Mouse (Mus musculus) ovary, adult 18-20 months (tissue): ENCODE results near the gene Fam20b.

Experiments used
- DNase-seq: peaks from one replicate; pipeline ENCODE4 v3.0.0; 2022; ENCODE audit warnings: low spot score, mixed read lengths

Fam20b gene

DNA sequence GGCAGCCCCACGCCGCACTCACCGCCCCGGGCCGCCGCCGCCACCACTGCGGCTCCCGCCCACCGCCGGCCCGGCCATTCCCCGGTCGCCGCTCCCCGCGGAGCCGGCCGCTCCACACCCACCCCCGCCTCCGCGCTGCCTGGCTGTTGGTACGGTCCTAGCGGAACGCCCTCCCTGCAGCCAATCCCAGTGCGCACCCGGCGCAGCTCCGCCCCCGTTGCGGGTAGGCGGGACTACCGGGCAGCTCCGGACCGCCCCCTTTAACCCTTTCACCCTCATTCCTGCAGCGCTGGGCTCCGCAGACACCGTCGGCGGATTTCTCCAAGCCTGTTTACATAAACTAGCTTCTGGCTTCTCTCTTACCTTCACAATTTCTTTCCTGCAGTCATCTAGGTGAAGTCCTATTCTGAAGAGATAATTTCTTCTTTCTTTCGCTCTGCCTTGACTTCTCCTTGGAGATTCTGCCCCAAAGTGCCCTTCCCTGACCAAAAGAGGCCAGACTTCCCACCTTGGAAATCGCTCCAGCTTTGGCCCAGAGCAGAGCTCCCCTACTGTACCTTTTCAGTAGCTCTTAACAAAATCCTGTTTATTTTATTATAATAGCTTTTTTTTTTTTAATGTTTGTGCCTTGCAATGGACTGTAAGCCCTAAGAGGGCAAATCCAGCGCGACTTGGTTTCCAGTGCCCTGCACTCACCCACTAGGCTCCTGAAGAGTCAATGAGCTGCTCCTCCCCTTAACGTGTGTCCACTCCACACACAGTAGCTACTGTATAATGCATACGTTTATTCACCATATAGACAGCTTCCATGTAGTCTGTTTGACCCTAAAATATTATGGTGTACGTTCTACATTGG, at the start of gene Fam20b:
Gene Fam20b (minus strand): TSS at position 137 of the 856 bp plus-strand sequence.
- DNase-seq, result peak; percentile 95

DNA sequence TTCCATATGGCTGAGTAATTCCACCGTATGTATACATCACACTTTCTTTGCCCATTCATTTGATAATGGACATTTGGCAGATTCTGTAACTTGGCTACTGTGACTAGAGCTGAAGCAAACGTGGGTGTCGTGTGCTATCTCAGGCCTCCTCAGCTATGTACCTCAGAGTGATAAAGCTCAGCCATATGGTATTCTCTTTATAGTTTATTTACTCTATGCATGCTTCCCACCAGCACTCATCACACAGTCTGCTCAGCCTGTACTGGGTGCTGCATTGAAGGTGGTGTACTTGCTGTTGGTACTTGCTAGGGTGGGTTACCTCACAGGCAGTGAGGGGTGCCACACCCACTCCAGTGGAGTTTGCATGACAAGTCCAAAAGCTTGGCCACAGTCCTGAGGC, 46.4 kb upstream of the Fam20b start:
- DNase-seq, result no peak

DNA sequence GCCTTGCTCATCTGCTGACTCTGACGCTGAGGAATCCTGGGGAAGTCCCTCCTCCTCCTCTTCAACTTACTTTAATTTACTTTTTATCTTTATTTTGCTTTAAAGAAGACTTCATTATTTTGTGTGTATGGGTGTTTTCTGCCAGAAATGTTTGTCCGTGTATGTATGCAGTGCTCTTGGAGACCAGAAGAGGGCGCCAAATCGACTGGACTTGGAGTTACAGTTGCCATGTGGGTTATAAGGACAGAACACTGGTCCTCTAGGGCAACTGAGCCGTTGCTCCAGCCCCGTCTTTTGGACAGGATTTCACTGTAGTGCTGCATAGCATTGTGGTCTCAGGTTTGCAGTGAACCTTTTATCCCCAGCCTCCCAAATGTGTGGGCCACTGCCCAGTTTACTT, 45.7 kb upstream of the Fam20b start:
- no peak for DNase-seq

DNA sequence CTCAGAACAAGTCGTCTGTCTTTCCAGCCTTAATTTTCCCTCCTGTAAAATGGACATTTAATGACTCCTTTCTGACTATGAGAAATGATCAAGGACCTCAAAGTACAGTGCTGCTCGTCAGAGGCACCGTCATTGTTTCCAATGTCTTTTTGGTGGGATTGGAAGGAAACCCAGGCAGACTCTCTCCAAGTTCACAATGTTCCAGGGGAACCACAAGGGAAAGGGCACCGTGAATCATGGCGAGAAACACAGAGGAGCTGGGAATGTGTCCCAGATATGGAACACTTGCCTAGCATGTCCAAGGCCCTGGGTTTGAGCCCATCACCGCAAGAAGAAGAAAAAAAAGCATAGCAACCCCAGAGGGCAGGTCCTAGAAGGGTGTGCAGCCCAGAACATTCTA, 44.4 kb upstream of the Fam20b start:
- DNase-seq, result no peak

DNA sequence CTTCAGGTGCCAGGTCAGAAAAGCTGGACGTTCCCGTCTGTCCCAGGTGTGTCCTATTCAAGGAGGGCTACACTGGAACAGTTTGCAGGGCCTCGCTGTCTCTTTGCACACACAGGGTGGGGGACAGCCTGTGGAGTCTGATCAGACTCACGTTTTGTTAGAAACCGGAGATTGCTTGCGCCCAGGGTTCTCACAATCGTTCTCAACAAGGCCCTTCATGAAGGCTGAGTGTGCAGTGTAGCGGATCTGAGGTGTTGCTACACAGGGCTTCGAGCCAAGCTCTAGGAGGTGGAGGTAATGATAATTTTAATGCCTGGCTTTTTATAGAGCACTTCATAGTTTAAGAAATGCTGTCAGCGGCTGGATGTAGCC, 42.5 kb upstream of the Fam20b start:
- DNase-seq, result no peak

DNA sequence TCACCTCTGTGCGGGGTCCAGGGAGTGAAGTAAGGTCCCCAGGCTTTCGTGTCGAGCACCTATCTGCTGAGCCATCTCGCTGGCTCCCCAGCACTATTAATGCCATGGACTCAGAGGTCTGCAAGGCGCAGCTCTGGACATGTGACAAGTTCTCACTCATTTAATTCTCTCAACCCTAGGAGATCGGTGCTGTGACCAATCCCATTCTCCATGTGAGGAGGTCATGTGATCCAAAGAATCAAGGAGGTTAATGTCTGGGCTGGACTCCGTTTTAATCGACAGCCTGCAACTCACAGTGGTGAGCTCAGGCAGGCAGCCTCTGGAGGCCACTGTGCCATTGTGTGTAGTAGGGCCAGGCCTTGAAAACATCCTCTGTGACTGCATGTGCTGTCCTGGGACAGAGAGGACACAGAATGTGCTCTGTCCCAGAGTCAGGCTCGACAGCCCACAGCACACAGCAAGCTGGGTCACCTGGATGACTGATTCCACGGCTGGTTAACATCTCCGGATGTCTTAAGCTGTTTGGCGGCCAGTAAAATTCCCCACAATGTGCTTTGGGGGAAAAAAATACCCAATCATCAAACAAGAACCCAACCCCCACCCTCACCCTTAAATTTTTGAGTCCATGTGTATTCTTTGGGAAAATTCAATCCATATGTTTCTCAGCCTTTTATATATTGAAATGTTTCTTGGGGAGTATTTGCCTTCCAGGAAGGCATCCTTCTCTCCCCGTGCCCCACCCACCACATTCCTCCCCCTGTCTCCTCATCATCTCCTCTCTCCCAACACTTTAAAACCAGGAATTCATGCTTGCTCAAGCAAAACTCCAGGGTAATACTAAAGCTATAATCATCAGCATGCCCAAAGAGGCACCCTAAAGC, 41.9 kb upstream of the Fam20b start:
- no peak for DNase-seq

DNA sequence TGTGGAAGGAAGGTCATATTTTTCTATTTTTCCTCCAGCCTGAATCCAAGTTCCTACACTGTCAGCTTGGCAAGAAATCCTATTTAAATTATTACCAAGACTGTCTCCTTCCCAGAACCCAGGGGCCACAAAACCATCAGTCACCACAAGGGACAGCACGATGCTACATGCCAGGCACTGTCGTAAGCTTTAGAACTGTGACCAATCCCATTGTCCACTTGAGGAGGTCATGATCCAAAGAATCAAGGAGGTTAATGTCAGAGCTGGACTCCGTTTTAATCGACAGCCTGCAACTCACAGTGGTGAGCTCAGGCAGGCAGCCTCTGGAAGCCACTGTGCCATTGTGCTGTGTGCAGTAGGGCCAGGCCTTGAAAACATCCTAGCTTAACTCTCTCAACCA, 39.4 kb upstream of the Fam20b start:
- no peak for DNase-seq

DNA sequence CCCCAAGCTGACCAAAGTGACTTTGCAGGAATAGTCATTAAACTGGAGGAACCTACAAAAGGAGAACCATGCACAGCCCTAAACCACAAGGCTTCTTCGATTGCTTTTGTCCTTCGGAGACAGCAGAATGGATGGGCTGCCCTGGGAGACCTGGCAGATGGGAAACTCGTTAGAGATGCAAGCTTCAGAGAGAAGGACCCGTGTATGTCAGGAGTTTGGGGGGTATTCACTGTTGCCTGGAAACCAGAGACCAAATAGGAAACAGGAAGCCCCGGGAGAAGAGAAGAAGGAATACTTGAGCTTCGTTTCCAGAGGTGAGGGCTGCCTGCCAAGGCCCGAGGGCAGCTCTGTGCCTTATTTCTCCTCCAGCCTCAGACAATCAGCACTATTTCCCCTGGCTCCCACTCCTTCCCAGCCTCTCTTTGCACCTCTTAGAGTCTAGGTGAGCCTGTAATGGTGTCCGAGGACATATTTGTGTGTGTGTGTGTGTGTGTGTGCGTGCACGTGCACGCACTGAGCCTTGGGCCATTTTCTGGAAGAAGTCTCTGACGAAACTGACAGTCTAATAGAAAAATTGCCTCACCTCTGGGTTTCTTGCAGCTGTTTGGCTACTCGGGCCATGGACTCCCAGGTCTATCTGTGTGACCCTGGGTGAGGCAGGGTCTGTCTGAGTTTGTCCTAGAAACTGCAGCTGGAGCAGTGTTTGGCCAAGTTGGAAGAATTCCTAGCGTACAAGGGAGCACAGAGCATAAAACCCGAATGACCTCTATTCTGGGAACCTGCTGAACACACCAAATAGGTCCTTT, 35.9 kb upstream of the Fam20b start:
- no peak for DNase-seq

DNA sequence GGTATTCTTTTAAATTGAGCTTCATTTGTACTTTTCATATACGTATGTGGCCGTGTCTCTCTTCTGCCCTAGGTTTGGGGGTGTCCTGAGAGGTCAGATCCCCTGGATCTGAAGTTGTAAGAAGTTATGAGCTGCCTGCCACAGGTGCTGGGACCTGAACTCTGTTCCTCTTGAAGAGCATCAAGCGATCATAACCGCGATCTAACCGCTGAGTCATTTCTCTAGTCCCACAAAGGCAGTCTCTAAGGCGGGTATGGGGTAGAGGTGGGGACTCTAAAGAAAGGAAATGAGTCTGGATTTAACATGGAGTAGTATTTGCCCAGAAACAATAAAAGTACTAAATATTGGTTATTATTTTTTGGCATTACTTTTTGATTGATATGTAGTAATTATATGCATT, 34.1 kb upstream of the Fam20b start:
- no peak for DNase-seq

DNA sequence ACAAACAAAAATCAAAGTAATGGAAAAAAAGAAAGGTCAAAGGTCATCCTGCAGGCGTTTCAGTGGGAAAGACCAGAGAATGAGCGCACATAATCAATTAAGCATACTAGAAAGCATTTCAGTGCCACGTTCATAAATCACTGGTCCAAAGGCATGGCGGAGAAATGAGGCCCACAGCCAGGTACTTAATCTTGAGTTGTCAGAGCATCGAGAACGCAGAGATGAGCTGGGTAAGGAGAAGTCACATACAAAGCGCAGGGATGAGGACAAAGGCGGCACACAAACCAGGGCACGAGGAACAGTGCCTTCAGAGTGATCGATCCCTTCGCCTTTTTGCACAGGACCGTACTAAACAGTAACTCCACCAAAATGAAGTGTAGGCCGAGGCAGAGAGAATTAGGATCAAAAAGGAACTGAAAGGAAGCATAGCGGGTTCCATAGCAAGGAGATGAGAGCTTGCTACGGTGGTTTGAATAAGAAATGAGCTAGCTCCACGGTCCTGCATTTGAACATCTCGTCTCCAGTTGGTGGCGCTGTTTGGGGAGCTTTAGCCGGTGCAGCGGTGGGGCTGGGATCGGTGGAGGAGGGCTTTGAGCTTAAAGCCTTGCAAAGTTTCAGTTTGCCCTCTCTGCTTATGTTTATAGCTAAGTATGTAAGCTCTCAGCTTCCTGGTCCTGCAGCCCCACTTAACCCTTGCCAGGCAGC, 33.3 kb upstream of the Fam20b start:
- DNase-seq, result peak; percentile 50

DNA sequence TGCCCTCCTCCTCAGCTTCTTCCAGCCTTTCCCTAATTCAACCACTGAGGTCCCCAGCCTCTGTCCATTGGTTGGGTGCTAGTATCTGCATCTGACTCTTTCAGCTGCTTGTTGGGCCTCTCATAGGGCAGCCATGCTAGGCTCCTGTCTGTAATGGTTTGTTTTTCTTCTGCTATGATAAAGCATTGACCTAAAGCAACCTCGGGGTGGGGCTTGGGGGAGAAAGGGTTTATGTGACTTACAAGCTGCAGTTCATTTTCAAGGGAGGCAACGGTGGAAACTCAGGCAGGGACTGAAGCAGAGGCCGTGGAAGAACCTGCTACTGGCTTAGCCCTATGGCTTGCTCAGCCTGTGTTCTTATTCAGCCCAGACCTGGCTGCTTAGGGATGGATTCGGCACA, 31.4 kb upstream of the Fam20b start:
- no peak for DNase-seq

DNA sequence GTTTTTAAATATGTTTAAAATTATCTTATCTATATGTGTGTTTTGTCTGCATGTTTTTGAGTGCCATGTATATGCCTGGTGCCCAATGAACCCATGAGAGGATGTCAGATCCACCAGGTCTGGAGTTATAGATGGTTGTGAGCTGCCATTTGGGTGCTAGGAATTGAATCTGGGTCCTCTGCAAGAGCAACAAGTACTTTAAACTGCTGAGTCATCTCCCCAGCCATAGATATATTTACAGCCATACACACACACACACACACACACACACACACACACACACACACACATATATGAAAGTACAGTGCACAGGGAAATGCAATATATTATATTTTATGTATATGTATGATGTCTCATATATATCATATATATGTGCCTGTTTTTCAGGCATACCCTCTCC, 30.2 kb upstream of the Fam20b start:
- DNase-seq, result no peak

DNA sequence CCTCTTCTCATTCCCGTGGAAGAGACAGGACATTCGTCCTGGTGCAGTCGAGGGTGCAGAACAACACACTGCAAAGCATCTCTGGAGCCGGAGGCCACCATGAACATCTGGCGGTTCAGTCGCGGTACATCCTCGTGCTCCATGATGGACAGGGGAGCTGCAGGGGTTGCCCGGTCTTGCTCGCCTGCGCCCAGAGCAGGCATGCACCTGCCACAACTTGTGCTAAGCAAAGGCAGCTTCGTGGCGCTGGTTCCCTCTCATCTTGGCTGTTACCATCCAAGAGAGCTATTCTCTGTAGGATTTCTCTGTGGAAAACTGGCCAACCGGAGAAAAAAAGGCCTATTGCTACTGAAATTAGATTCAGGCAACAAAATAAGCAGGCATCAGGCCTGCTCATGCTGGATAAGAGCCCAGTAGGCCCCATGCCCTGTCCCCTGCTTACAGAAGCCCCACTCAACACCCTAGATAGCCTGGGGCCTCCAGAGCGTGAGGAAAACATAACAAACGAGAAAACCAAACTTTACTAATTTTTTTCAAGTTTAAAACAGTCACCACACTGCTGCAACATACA, 29.6 kb upstream of the Fam20b start:
- no peak for DNase-seq

DNA sequence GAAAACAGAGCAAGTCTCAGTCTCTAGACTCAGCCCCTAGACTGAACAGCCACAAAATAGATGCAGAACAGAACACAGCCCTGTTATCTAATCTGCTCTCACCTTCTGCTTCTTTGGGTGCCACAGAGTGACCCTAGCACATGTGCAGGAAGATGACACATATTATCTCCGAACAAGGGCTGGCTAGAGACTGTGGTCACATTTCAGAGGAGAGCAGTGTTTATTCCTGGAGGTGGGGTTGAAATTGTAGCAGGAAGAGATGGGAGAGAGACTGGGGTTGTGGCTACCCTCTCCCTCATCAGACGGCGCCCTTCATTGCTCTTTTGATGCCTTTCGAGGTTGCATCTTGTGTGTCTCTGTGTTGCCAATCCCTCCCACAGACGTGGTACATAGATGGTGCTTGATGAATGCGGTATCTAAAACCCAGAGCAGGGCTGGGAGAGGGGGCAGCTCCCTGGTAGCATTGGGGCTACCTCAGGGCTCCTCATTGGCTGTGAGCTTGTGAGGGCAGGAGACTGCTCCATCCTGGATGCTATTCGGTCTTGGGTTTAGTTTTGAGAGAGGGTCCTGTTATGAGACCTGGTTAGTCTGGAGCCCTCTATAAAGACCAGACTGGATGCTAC, 26.4 kb upstream of the Fam20b start:
- DNase-seq, result no peak

DNA sequence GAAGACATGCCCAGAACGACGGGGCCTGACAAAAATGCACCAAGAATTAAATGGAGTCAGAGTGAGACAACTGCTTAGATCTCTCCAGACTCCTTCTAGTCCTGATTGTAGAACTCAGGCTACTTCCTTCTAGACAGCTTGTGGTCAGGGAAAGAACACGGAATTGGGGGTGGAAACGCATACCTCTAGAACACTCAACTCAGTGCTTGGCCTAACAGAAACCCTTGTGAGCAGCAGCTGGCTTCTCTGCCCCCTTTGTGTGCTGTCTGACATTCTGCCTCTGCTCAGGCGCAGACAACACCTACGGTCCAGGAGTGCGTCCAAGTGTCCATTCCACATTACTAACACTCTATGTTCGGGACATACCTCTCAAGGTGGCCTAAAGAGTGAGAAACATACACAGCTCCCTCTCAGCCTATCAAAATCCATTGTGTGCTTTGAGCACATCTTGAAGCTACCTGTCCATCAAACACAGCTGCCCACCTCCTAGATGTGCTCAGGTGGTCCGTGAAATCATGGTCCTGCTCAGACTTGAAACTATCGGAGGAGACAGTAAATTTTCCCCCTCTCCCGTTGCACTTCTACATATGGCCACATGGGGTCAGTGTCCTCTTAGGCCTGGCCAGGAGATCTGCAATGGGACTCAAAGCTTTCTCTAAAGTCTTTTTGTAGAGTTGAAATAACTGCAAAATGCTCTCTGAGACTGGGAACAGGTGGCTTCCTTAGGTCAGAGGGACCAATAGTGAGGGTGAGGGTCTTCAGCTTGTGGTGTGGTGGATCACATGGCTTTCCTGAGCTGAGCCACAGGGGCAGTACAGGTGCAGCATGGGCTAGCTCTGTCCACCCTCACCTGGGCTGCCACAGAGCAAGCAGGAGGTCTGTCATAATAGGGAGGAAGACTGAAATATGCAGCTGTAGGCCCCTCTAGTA, 22.9 kb upstream of the Fam20b start:
- peak; percentile 25 for DNase-seq

DNA sequence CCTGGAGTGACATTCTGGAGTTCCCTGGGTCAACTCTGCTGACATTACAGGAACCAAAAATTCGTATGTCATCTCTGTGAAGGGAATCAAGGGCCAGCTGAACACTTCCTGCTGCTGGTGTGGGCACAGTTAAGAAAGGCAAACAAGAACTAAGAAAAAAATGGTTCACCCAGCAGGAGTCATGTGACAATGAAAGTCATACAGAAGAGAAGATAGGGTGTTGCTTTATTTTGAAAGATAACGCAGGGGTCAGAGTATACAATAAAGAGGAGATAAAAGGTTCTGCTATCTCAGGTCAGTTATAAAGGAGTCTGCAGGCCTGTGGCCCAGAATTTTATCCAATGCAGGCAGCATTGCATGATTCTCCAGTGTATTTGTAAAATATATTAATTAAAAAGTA, 16.9 kb upstream of the Fam20b start:
- no peak for DNase-seq

DNA sequence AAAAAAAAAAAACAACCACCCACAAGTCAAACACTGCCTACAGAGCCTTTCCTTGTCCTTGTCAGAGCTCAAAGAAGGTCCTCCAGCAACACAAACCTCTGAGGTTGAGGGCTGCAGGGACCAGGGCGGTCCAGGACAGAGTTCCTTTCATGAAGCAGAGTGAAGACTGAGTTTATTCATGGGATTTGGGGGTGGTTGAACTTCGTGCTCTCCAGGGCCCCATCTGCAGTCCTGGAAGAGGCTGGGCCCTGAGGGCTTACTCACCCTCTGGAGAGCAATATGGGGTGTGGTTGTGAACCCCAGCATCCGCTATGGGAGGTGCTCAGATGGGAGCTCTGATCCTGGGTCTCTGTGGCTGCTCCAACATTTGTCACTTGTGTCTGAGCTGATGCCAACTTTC, 15.1 kb upstream of the Fam20b start:
- DNase-seq, result no peak

DNA sequence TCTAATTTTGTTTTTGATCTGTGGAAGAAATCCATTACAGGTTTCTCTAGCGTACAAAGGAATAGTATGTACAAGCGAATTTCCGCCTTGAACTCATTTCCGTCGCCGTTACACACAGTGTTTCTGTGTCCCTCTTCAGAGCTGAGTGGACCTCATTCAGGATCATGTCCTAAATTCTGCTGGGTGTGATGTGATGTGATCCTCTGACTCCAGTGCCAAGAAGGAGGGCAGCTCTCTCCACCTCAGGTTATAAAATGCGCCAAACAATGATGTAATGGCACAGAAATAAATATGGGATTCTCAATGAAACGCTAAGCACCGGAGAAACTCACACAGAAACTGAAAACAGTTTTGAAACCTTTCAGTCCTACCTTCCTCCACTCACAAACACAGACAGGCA, 14.7 kb upstream of the Fam20b start:
- no peak for DNase-seq

DNA sequence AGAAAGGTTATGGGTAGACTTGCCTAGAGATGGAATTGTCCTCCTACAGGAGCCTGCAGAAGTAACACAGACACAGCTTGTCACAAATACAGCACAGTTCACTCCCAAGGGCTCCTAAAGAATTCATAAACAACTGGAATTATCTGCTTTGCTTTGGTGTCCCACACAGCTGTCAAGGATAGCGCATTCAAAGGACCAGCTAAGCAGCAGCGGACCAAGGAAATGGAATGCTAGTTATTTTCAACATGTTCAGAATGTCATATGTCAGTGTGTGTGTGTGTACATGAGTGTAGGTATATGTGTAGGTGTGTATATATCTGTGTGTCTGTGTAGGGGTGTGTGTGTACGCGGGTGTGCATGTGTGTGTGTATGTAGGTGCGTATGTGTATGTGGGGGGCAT, 14.1 kb upstream of the Fam20b start:
- DNase-seq, result peak; percentile 24

DNA sequence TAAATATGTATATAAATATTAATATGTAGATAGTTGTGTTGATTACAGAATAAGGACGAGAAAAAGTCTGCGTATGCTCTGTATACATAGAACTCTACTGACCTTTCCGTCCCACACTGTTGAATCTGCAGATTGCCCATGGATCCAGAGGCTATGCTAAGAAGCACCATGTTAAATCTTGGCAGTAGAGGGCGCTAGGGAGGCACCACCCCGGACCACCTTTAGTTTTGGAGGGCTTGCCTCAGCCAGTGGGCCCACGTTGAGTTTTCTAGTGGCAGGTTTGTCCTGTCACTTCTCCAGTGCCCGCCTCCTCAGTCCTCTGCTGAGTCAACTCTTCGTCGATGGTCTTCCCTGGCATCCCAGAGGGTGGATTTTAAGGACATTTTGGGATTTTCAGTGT, 11.9 kb upstream of the Fam20b start:
- DNase-seq, result no peak
